Mouse (Mus musculus): Measurements from ENCODE around the gene Tspan2.

DNA sequence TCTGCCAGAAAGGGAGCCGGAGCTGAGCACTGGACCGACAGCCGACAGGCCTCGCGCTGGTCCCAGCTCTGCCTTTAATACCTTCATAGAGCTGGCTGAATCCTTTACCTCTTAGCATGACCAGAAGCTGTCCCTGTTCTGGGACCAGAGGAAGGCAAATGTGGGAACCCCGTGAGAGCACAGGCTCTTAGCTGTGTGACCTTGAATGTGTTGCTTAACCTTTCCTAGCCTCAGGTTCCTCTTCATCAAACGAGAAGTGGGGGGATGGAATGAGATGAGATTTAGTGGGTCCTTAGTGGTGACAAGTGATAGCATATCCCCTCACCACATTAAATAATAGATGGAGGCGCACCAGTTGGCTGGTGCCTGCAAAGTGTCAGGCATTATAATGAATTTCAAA lies 18.5 kb upstream of the Tspan2 start:
- TF ChIP-seq POLR2A (IDR thresholded peaks at IDR 0.05; ENCODE audit: insufficient read length, low read depth) (no peak), REST (IDR thresholded peaks at IDR 0.05; ENCODE audit: insufficient read depth, insufficient read length) (no peak), MAX (IDR thresholded peaks at IDR 0.05; ENCODE audit: low read depth) (no peak), TCF3 (IDR thresholded peaks at IDR 0.05; ENCODE audit: insufficient read length, low read depth) (no peak), POLR2AphosphoS2 (IDR thresholded peaks at IDR 0.05; ENCODE audit: insufficient read length, low read depth) (no peak), E2F4 (IDR thresholded peaks at IDR 0.05; ENCODE audit: insufficient read depth) (no peak)
